In genomic region chrX:64058389-64058788, GRCm38 (mm10) we compare ENCODE assay signal across 15 mouse cellular contexts.
A peak's percentile ranks its signal among the peaks of the same experiment; 100 is the strongest.
DNase-seq lines count a peak whose midpoint lies in the region; ATAC-seq and TF ChIP-seq lines count a peak whose summit lies in the region.
"Had no signal": no experiment of that assay in that cellular context is flagged by ENCODE, and none has a peak within 500 bp of the region (broad histone marks: within the 10 kb centered on the region; RNA-seq: fewer than 3 reads in every experiment).

No protein-coding gene starts in this region.

- H3K27ac ChIP-seq in kidney, adult 2 months (ENCODE audit: insufficient read depth, low read depth, low read length) = no peak overlapping the region
- H3K27ac ChIP-seq: heart, embryonic 13.5 days; midbrain, embryonic 13.5 days; neural tube, embryonic 15.5 days had no signal

- no peak for ATAC-seq in megakaryocyte-erythroid progenitor cell, adult 5-6 weeks (replicated peaks; ENCODE audit: low FRiP score, low TSS enrichment, poor library complexity, severe bottlenecking)
- ATAC-seq: midbrain, embryonic 13.5 days had no signal

- no peaks in the 10 kb centered on the region for H3K27me3 ChIP-seq in kidney, adult 2 months (replicated peaks; ENCODE audit: control insufficient read depth, insufficient read depth, low read length)
- H3K27me3 ChIP-seq: heart, embryonic 13.5 days; midbrain, embryonic 13.5 days; neural tube, embryonic 15.5 days had no signal

- peak; percentile 14 to 42 for DNase-seq in cerebellum, postnatal 10 days
- no peak for DNase-seq in cerebellum, postnatal 4 days (ENCODE audit: low spot score in 2 of 2)
- DNase-seq in kidney, adult 2 months = peak; percentile 0
- no peak for DNase-seq in kidney, adult 11 months
- peak; percentile 11 for DNase-seq in 416B (ENCODE audit: low read depth)
- peak; percentile 1 for DNase-seq in brain, embryonic 14.5 days (ENCODE audit: low read depth)
- no peak for DNase-seq in left cerebral cortex, postnatal 4 days
- DNase-seq: cerebellum, adult 9-11 months; kidney, postnatal 4 days; thymus, postnatal 25 days had no signal

- no peak for TF ChIP-seq CTCF in kidney, adult 2 months (conservative IDR thresholded peaks at IDR 0.05; ENCODE audit: insufficient read depth, insufficient read length, low read depth, low read length)
- peak; percentile 28; the same call in 1 of the 2 replicates for TF ChIP-seq CTCF in brain, embryonic 14.5 days (IDR thresholded peaks at IDR 0.05; ENCODE audit: borderline replicate concordance, extremely low read depth, insufficient read depth, insufficient read length)

- H3K36me3 ChIP-seq in kidney, adult 2 months (ENCODE audit: control insufficient read depth, insufficient read depth, low read length) = no peaks in the 10 kb centered on the region
- H3K36me3 ChIP-seq: heart, embryonic 13.5 days; midbrain, embryonic 13.5 days; neural tube, embryonic 15.5 days had no signal

- intact Hi-C loops in left cerebral cortex, postnatal 4 days (cut with DNase I) = no loop called here

- H3K4me3 ChIP-seq in kidney, adult 2 months (ENCODE audit: insufficient read depth, low read depth, low read length) = no peak overlapping the region
- H3K4me3 ChIP-seq: erythroblast, embryonic 14.5 days; heart, embryonic 13.5 days; midbrain, embryonic 13.5 days; neural tube, embryonic 15.5 days had no signal

- TF ChIP-seq POLR2A in kidney, adult 2 months (IDR thresholded peaks at IDR 0.05; ENCODE audit: low read depth, low read length) = no peak
- TF ChIP-seq POLR2A in brain, embryonic 14.5 days (IDR thresholded peaks at IDR 0.05; ENCODE audit: borderline replicate concordance, extremely low read depth, insufficient read depth, insufficient read length, poor library complexity, severe bottlenecking) = no peak

- H3K4me1 ChIP-seq in kidney, adult 2 months (ENCODE audit: control insufficient read depth, insufficient read depth, low read length) = no peaks in the 10 kb centered on the region
- H3K4me1 ChIP-seq: heart, embryonic 13.5 days; midbrain, embryonic 13.5 days; neural tube, embryonic 15.5 days had no signal

- WGBS in kidney, adult 2 months = 20% methylated on average over 1 of the region's 1 CpGs

Comparison
In these comparisons a context has a peak if more than half of its experiments do, and no peak if none do; other contexts are left out.
1. DNase-seq: peak in cerebellum, postnatal 10 days (2 of 2), kidney, adult 2 months (single experiment), 416B (single experiment) and brain, embryonic 14.5 days (single experiment); none in cerebellum, postnatal 4 days (0 of 2), kidney, adult 11 months (single experiment) and left cerebral cortex, postnatal 4 days (single experiment).